Mouse (Mus musculus) Patski (cell line): ENCODE measurements at regions not wholly inside any gene's neighbourhood (a gene's known extent, or its start where the extent isn't known, plus 50 kb on each side); places are given as distances from the start of the nearest gene placed in this dataset.

ENCODE experiments used
- ATAC-seq: fragments of 100-300 bp; one replicate; pipeline ENCODE4 v1.8.0; 2021
- CTCF ChIA-PET: fragments of 350-600 bp; sonication (Branson Sonifier 250); formaldehyde crosslinking; loops from one replicate; lab custom pipeline; 2022; ENCODE audit warnings: inconsistent platforms; lab: Charles Lee
- POLR2A ChIA-PET: fragments of 350-600 bp; sonication (Branson Sonifier 250); formaldehyde crosslinking; loops from one replicate; lab custom pipeline; 2022; ENCODE audit warnings: antibody characterized with exemption, inconsistent platforms; lab: Charles Lee
- DNase-seq: peaks from one replicate; pipeline ENCODE4 v3.0.0-alpha.2; 2011; ENCODE audit warnings: low read depth, low spot score
- H3K27me3 ChIP-seq: fragments of 371-371 bp; one replicate; pipeline ENCODE4 v1.5.1; 2021
- CTCF ChIP-seq: fragments of 100-300 bp; IDR thresholded peaks from one replicate; pipeline ENCODE4 v1.5.1; 2021
- in situ Hi-C: fragments of 300-500 bp; cut with MboI; formaldehyde crosslinking; loops from 3 replicates; pipeline ENCODE4 v1.11.1; 2018; ENCODE audit warnings: low pct_unique_long_range_greater_than_20kb, mixed read lengths

DNA sequence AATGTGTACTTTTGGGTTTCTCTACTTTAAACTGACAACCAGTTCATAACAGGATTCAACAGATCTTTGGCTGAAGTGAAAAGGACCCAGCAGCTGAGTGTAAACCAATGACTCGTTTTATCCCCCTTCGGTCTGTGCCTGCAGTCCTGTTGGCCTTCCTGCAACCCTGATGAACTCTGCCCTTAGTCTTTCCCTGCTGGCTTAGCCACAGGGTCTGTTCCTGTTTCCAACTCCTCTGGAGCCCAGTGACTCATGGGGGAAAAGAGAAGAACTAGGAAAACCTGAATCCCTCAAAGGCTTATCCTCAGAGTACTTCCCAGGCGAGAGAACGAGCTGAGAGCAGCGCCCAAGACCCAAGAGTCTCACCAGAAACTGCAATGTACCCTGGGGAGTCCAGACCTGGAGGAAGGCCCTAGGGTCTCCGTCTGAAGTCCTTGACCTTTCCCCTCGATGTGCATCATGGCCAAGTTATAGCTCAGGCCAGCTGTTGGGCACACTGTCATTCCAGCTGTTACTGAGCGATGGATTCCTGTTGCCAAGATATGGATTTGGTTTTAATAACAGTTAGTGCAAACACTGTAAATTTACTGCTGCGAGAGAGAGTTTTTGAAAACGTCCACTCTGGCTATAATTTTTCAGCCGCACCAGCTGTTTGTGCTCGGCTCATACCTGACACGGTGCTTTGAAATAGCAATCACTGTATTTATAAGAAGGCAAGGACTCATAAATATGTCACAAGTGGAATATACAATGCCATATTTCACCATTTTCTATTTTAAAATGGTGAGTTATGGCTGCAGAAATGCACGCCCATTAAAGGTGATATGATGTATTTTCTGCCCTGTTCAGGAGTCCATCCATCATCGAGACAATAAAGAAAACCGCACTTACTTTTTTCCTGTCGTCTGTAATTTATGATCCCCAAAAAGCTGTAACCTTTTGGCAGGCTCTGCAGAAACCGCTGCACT, 63.3 kb upstream of the Zfp703 start:
- no peak for TF ChIP-seq CTCF
- H3K27me3 ChIP-seq = peaks cover 4% of the 10 kb centered on the region
- in situ Hi-C loops = no loop called here
- ATAC-seq (no peak), DNase-seq (no peak)
- ChIA-PET CTCF (no interaction called here), POLR2A (no interaction called here)

DNA sequence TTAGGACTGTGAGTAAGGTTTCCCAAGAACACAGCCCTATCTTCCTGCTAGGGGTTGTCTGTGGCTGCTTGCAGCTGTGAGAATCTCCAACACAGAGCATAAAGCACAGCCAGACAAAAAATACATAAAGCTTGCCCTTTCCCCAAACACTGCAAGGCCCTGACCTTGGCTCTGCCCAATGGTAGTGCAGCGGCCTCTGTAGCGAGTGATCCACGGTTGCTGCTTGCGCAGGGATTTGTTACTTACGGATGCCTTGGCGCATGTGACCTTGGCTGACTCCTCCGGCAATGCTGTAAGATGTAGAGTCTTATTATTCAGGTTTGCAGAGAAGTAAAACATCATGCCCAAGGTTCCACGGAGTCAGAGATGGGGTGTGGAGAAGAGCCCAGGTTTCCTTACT, 61.4 kb upstream of the Zfp703 start:
- ChIA-PET POLR2A (no interaction called here), CTCF (no interaction called here)
- TF ChIP-seq CTCF = no peak
- in situ Hi-C loops = no loop called here
- no peak for ATAC-seq
- peaks cover 4% of the 10 kb centered on the region for H3K27me3 ChIP-seq
- DNase-seq = no peak

DNA sequence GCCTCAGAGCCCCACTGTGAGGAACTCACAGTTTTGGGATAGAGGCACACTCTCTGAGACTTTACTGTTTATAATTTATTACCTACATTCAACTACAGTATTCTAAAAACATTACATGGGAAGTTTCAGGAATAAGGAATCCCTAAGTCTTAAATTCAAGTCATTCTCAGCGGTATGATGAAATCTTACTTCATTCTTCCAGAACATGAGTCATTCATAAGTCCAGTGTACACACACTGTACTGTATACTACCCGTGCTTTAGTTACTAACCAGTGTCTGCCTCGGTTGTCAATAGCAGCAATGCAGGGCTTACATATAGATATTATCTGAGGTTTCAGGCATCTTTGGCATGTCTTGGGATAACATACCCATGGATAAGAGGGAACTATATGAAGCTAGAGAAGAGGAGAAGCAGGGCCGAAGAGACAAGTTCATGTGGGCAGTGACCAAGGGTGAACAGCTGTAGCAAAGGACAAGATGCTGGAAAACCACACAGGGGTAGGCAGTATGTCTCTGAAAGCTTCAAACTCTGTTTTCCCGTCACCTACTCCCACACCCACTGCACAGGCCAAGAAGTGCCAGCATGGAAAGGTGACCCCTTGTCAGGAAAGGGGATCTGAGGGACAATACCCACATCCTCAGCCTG, 55.5 kb upstream of the Zfp703 start:
- ATAC-seq (no peak), DNase-seq (no peak)
- in situ Hi-C loops = no loop called here
- no peaks in the 10 kb centered on the region for H3K27me3 ChIP-seq
- CTCF ChIA-PET = no interaction called here
- TF ChIP-seq CTCF = no peak
- POLR2A ChIA-PET = no interaction called here

GRCm38 (mm10) chr8:26922178-26922540, 55.0 kb upstream of the Zfp703 start:
- no peak for DNase-seq
- ATAC-seq = no peak
- POLR2A ChIA-PET = no interaction called here
- no peak for TF ChIP-seq CTCF
- CTCF ChIA-PET = no interaction called here
- in situ Hi-C loops = no loop called here
- H3K27me3 ChIP-seq = no peaks in the 10 kb centered on the region

GRCm38 (mm10) chr8:26923166-26923565, 54.0 kb upstream of the Zfp703 start:
- DNase-seq (no peak), ATAC-seq (no peak)
- no peaks in the 10 kb centered on the region for H3K27me3 ChIP-seq
- no peak for TF ChIP-seq CTCF
- in situ Hi-C loops = no loop called here
- POLR2A ChIA-PET = no interaction called here
- CTCF ChIA-PET = no interaction called here
